Mouse (Mus musculus) G1E (cell line): Measurements from ENCODE around the gene BC051142.
"Not testable (repeated sequence)": the region's sequence is repeated elsewhere in the genome, so short reads cannot be mapped to it uniquely, and the experiment has no call there.

Source experiments
- CTCF ChIP-seq: IDR thresholded peaks from 2 replicates; pipeline ENCODE4 v1.5.1; 2012; ENCODE audit warnings: low read depth, low read length, inconsistent platforms, mixed read lengths
- GATA1 ChIP-seq: IDR thresholded peaks from 2 replicates; pipeline ENCODE4 v1.6.1; 2012; ENCODE audit warnings: borderline replicate concordance, low read length, inconsistent platforms, mixed read lengths
- GATA2 ChIP-seq: IDR thresholded peaks from 2 replicates; pipeline ENCODE4 v1.6.1; 2012; ENCODE audit warnings: low read depth, low read length, inconsistent platforms, borderline replicate concordance
- POLR2AphosphoS5 ChIP-seq: IDR thresholded peaks from 2 replicates; pipeline ENCODE4 v1.6.1; 2012; ENCODE audit warnings: low read depth, low read length, inconsistent platforms; ENCODE audit not compliant: insufficient replicate concordance
- TAL1 ChIP-seq: conservative IDR thresholded peaks from 2 replicates; pipeline ENCODE4 v1.6.1; 2012; ENCODE audit warnings: low read depth, low read length, inconsistent platforms, mixed read lengths

- TF ChIP-seq GATA2, GATA1, CTCF, TAL1, POLR2AphosphoS5: not testable (repeated sequence)
Observed at GRCm38 (mm10) chr17:34495156-34495555, 96.5 kb downstream of the BC051142 start.
